Mouse (Mus musculus) midbrain, embryonic 15.5 days (tissue): ENCODE results near the gene Nr5a2. TPM values are rescaled to one million over a fixed set of nuclear protein-coding genes. Genes with fewer than 3 reads are reported as not detected.

ENCODE experiments used
- ATAC-seq: fragments of 200-750 bp; cut with Nextera tagmentation; replicated peaks from 2 replicates; pipeline ENCODE4 v1.8.0; 2017; ENCODE audit warnings: moderate TSS enrichment
- H3K27ac ChIP-seq: fragments of 300-500 bp; sonication (generic); 2 replicates; pipeline ENCODE4 v1.5.1; 2015; ENCODE audit warnings: mild to moderate bottlenecking, inconsistent platforms
- H3K27me3 ChIP-seq: fragments of 300-500 bp; sonication (generic); replicated peaks from 2 replicates; pipeline ENCODE4 v1.6.1; 2015; ENCODE audit warnings: inconsistent platforms
- H3K36me3 ChIP-seq: fragments of 300-500 bp; sonication (generic); replicated peaks from 2 replicates; pipeline ENCODE4 v1.6.1; 2015; ENCODE audit warnings: inconsistent platforms
- H3K4me1 ChIP-seq: fragments of 300-500 bp; sonication (generic); 2 replicates; pipeline ENCODE4 v1.6.1; 2015; ENCODE audit warnings: inconsistent platforms
- H3K4me2 ChIP-seq: fragments of 300-500 bp; sonication (generic); 2 replicates; pipeline ENCODE4 v1.6.1; 2015; ENCODE audit warnings: inconsistent platforms, mild to moderate bottlenecking, moderate library complexity
- H3K4me3 ChIP-seq: fragments of 300-500 bp; sonication (generic); 2 replicates; pipeline ENCODE4 v1.5.1; 2015; ENCODE audit warnings: mild to moderate bottlenecking, inconsistent platforms
- H3K9ac ChIP-seq: fragments of 300-500 bp; sonication (generic); 2 replicates; pipeline ENCODE4 v1.6.1; 2015; ENCODE audit warnings: mild to moderate bottlenecking, inconsistent platforms
- H3K9me3 ChIP-seq: fragments of 300-500 bp; sonication (generic); 2 replicates; pipeline ENCODE4 v1.6.1; 2016; ENCODE audit warnings: inconsistent platforms
- WGBS: fragments of 180-500 bp; shearing (Covaris S2); methylation state at CpG from one replicate; pipeline ENCODE4 v1.1.7; 2015; ENCODE audit warnings: mixed read lengths; 5-methylcytosine and 5-hydroxymethylcytosine counted together
- polyA plus RNA-seq: library from polyadenylated mRNA; unstranded; fragments of >200 nt; fragmentation: Nextera tagmentation; extraction: Ambion mirVana; gene quantifications from 2 replicates; pipeline ENCODE4 v1.2.1, GENCODE M21; 2015

Gene Nr5a2
- polyA plus RNA-seq: 1.1 and 1.5 TPM in 2 replicates

DNA sequence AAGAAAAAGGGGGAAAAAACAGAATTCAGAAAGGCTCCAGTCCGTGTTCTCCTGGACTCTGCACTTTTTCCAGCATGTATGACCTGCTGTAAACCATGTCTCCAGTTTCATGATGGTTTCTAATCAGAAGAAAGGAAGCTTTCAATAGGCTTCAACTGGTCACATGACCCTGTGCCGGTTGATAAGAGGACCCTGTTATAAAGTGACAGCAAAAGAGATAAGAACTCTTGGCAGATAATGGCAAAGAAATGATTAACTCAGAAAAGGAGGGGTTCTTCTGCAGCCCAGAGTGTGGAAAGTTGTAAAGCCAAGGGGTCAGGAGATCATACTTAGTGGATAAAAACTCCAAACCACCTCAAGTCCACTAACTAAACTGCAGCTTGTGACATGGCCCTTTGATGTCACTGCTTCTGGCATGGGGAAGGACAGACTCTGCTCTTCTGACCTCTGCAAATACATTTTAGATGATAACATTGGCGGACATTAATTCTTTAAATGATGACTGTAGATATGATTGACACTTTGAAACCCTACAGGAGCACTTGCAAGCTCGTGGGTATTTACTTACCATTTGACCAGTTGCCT, at the start of gene Nr5a2:
Nr5a2 (minus strand) TSS at position 21 of the 585 bp plus-strand sequence.
- Histone ChIP-seq H3K4me2 (no peak within 1 kb of the TSS), H3K4me1 (peaks cover 6% of the 10 kb centered on the region; the same call in 1 of the 2 replicates), H3K27me3 (peaks cover 20% of the 10 kb centered on the region), H3K9me3 (no peaks in the 10 kb centered on the region), H3K4me3 (no peak within 1 kb of the TSS), H3K36me3 (no peaks in the 10 kb centered on the region), H3K27ac (no peak within 1 kb of the TSS), H3K9ac (no peak within 1 kb of the TSS)
- 74% methylated on average over 4 of the region's 4 CpGs for WGBS
- ATAC-seq: no peak

DNA sequence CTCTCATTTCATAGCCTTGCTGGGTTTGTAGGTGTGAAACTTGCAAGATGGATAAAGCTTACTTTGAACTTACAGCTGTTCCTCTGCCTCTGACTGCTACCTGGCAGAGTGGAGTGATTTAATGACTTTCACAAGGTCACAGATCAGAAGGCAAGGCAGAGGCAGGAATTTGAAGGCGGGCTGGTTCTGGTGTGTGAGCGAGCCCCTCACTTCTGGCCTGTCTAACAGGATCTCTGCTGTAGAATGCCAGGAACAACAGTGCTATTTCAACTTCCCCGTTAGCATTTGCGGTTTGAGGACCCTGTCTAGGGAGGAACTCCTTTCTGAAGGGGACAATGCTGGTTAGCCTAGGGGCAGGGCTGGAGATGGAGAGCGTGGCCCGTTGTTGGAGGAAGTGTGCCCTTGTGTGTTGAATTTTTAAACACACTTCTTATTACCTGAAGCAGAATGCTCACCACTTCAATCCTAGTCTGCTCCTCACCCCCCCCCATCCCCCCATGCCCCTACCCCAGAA, 48.5 kb upstream of the Nr5a2 start:
- Histone ChIP-seq H3K4me1 (no peaks in the 10 kb centered on the region), H3K9ac (no peak overlapping the region), H3K36me3 (no peaks in the 10 kb centered on the region), H3K27ac (no peak overlapping the region), H3K4me3 (no peak overlapping the region), H3K9me3 (no peaks in the 10 kb centered on the region), H3K27me3 (no peaks in the 10 kb centered on the region), H3K4me2 (no peak overlapping the region)
- ATAC-seq: no peak
- 74% methylated on average over 6 of the region's 6 CpGs for WGBS

DNA sequence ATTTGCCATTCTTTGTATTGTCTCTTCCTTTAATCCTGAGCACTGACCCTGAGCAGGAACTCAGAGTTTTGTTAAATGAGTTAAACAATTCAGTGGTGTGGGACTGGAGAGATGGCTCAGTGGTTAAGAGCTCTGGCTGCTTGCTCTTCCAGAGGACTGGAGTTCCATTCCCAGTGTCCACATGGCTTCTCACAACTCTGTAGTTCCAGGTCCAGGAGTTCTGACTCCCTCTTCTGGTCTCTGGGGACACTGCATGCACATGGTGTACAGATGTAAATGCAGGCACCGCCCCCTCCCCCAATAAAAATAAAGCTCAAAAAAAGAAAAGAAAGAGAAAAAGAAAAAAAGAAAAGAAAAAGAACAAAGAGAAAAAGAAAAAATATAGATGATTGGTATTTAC, 43.6 kb upstream of the Nr5a2 start:
- Histone ChIP-seq H3K9ac (no peak overlapping the region), H3K4me1 (no peaks in the 10 kb centered on the region), H3K36me3 (no peaks in the 10 kb centered on the region), H3K4me3 (no peak overlapping the region), H3K27ac (no peak overlapping the region), H3K4me2 (no peak overlapping the region), H3K9me3 (no peaks in the 10 kb centered on the region), H3K27me3 (no peaks in the 10 kb centered on the region)
- no peak for ATAC-seq
- 89% methylated on average over 1 of the region's 1 CpGs for WGBS

DNA sequence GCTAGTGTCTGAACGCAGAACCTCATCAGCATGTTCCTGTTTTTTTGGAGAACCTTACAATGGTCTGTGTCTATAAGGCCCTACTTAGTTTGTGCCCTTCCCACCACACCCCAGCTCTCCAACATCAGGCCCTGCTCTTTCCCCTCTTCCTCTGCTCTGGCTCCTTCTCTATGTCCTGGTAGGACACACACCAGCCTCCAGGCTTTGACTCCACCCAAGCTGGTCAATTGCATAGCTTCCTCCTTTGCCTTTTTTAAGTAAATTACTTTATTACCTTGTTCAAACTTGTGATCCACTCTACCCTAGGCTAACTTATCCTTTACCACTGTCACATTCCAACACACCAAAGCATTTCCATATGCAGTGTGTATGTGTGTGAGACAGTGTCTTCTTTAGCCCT, 42.9 kb upstream of the Nr5a2 start:
- no peak overlapping the region for H3K27ac ChIP-seq
- no peak overlapping the region for H3K4me2 ChIP-seq
- no peak for ATAC-seq
- no peak overlapping the region for H3K9ac ChIP-seq
- no peaks in the 10 kb centered on the region for H3K9me3 ChIP-seq
- no peaks in the 10 kb centered on the region for H3K27me3 ChIP-seq
- no peaks in the 10 kb centered on the region for H3K4me1 ChIP-seq
- 96% methylated on average over 1 of the region's 1 CpGs for WGBS
- H3K4me3 ChIP-seq: no peak overlapping the region
- no peaks in the 10 kb centered on the region for H3K36me3 ChIP-seq

DNA sequence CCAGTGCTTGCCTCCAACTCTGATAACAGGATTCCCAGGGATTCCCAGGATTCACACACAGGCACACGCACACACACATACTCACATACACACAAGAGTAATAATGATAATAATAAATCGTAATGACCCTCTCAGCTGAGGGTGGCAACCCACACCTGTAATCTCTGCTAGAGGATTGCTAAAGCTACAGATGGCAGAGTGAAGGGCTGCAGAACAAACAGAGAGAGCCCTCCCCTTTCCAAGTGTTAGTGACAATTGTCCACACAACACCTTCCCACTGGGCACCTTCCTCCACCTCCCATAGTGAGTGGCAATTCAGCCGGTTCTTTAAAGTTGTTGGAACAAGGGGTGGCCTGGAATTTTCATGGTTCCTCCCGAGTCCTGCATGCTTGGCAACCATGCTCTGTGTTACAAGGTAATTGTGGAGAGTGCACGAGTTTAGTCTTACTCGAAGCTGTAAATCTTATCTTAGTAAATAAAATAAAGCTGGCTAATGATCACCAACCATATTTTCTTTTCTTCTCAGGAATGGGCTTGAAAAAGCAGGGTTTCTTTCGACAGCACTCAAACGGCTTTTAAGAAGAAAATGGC, 31.6 kb upstream of the Nr5a2 start:
- Histone ChIP-seq H3K27ac (no peak overlapping the region), H3K27me3 (no peaks in the 10 kb centered on the region), H3K4me3 (no peak overlapping the region), H3K9ac (no peak overlapping the region), H3K4me2 (no peak overlapping the region), H3K9me3 (no peaks in the 10 kb centered on the region), H3K36me3 (no peaks in the 10 kb centered on the region), H3K4me1 (no peaks in the 10 kb centered on the region)
- no peak for ATAC-seq
- WGBS: 84% methylated on average over 8 of the region's 8 CpGs

DNA sequence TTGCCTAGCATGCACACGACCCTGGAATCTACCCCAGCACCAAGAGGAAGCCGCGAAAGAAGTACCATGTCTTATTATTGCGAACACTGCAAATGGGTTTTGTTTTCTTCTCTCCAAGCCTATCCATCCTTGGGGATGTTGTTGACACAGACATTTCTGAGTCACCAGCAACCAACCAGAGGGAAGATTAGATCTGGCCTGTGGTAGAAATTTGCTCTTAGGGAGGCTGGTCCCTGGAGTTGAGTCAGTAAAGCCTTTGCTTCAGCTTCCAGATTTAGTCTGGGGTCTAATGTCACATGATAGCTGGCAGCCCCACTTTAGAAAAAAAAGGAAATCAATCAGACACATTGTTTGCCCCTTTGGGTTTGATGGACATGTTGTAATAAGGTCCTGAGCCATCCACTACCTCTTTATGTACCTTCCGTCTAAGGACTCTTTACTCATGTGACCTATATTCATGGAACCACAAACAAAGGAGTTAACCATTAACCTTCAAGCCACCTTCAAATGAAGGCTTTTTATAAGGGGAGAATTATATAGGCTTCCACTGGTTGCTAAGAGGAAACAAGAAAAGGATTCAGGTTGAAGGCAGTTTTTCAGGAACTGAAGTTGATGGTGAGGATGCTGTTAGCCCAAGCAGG, 20.1 kb upstream of the Nr5a2 start:
- no peaks in the 10 kb centered on the region for H3K36me3 ChIP-seq
- H3K27ac ChIP-seq: no peak overlapping the region
- H3K9me3 ChIP-seq: no peaks in the 10 kb centered on the region
- H3K27me3 ChIP-seq: no peaks in the 10 kb centered on the region
- WGBS: 83% methylated on average over 5 of the region's 5 CpGs
- H3K4me2 ChIP-seq: no peak overlapping the region
- H3K9ac ChIP-seq: no peak overlapping the region
- ATAC-seq: no peak
- no peak overlapping the region for H3K4me3 ChIP-seq
- H3K4me1 ChIP-seq: no peaks in the 10 kb centered on the region

DNA sequence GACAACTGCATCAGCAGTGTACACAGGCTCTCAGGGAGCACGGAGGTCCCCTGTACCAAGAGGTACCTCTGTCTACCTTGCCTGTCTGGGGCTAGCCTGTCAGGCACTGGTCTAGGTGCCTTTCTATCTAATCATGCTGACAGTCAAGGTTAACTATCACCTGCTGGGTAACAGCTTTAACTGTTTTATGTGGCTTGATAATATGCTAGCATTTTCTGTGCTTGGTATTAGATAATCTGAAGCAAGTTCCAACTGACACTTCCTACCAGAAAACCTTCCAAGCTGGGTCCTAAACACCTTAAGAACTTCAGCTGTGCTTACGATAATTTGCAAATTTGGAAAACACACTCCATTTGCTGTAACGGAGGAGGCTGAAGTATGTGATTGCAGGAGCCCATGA, 17.6 kb upstream of the Nr5a2 start:
- WGBS: 79% methylated on average over 3 of the region's 3 CpGs
- no peak for ATAC-seq
- no peaks in the 10 kb centered on the region for H3K36me3 ChIP-seq

DNA sequence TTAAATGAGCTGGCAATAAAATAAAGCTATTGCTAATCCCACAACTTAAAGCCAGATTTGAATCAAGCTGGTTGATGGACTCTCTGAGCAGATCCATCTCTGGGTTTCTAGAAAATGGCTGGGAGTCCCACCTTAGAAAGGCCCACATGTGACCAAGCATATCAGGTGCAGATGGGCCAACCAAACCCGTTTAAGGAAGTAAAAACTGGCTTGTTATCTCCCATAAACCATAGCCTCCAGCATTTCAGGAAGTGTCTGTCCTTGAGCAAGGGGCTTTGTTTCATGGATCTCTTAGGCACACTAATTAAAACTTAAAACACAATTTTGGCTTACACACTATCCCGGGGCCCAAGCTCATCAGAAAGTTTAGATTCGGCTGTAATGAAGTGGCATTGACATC, 13.8 kb upstream of the Nr5a2 start:
- Histone ChIP-seq H3K27me3 (no peaks in the 10 kb centered on the region), H3K4me3 (no peak overlapping the region), H3K36me3 (no peaks in the 10 kb centered on the region), H3K9me3 (no peaks in the 10 kb centered on the region), H3K27ac (no peak overlapping the region), H3K4me2 (no peak overlapping the region), H3K4me1 (no peaks in the 10 kb centered on the region), H3K9ac (no peak overlapping the region)
- 92% methylated on average over 3 of the region's 3 CpGs for WGBS
- no peak for ATAC-seq

More for the DNA sequence above, 17.6 kb upstream of the Nr5a2 start:
- H3K9ac ChIP-seq: no peak overlapping the region
- H3K4me2 ChIP-seq: no peak overlapping the region
- no peaks in the 10 kb centered on the region for H3K27me3 ChIP-seq
- no peaks in the 10 kb centered on the region for H3K9me3 ChIP-seq
- no peak overlapping the region for H3K27ac ChIP-seq
- no peaks in the 10 kb centered on the region for H3K4me1 ChIP-seq
- no peak overlapping the region for H3K4me3 ChIP-seq

DNA sequence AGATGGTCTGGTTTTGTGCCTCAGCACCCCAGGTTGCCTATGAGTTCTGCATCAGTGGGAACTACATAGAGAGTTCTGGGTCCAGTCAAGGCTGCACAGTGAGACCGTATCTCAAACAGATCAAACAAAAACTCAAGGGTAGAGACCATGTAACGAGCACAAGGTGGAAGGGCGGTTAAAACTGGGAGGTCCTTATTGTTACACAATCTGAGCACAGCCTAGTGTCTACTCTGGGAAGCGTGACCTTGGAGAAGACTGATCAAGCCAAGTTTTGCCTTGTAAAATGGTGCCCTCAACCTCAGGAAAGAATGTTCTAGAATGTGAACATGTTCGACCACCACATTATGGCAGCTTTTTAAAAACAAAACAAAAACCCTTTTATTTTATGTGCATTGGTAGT, 12.8 kb upstream of the Nr5a2 start:
- no peaks in the 10 kb centered on the region for H3K9me3 ChIP-seq
- H3K4me3 ChIP-seq: no peak overlapping the region
- H3K9ac ChIP-seq: no peak overlapping the region
- no peak for ATAC-seq
- no peak overlapping the region for H3K4me2 ChIP-seq
- H3K36me3 ChIP-seq: no peaks in the 10 kb centered on the region
- 90% methylated on average over 5 of the region's 5 CpGs for WGBS
- no peaks in the 10 kb centered on the region for H3K4me1 ChIP-seq
- H3K27me3 ChIP-seq: no peaks in the 10 kb centered on the region
- no peak overlapping the region for H3K27ac ChIP-seq

DNA sequence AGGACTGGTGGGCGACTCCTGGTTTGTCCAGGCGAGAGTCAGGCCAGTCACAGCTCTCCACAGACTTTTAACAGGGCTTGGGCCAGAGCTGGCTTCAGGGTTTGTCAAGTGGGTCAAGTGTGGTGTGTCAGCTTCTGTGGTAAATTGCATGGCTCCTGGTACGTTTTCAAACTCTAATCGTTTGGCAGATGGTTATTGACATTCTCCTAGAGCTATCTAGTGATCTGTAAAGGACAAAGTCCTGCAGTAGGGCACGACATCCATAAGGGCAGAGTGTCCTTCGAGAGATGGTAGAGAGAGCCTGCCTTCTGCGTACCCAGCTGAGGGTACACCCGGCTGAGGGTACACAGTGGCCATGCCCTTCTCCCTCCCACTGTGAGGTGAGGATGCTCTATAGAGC, 10.7 kb upstream of the Nr5a2 start:
- no peak overlapping the region for H3K4me3 ChIP-seq

DNA sequence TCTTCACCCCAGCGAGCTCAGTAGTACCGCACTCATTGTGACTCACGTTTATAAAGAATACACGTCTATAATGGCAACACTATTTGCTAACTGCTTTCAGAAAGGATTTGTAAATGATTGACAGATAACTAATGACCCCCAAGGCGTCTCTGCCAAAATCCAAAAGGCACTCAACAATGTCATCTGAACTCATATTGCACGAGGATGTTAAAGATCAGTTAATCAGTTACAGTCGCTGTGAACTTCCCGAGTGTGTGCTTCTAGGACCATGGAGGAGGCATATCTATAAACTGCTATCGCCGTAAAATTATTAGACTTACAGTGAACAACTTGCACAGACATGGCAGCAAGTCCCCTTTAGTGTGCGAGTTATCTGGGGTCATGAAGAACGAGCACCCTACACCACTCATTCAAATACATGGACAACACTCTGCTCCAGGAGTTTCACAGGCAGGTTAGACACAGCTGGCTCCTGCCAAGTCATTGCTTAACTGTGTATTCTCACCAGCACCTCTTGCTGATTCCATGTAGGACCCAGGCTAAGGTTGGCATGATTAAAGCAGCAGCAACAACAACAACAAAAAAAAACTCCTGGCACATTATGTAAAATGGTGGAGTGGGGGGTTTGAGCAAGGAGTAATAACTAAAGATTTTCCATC, 6.6 kb upstream of the Nr5a2 start:
- WGBS: 82% methylated on average over 12 of the region's 12 CpGs

More for the DNA sequence above, 10.7 kb upstream of the Nr5a2 start:
- no peak overlapping the region for H3K9ac ChIP-seq
- H3K36me3 ChIP-seq: no peaks in the 10 kb centered on the region
- H3K27ac ChIP-seq: no peak overlapping the region
- no peak overlapping the region for H3K4me2 ChIP-seq
- no peaks in the 10 kb centered on the region for H3K4me1 ChIP-seq
- 87% methylated on average over 8 of the region's 8 CpGs for WGBS
- H3K9me3 ChIP-seq: no peaks in the 10 kb centered on the region
- no peak for ATAC-seq
- H3K27me3 ChIP-seq: no peaks in the 10 kb centered on the region

DNA sequence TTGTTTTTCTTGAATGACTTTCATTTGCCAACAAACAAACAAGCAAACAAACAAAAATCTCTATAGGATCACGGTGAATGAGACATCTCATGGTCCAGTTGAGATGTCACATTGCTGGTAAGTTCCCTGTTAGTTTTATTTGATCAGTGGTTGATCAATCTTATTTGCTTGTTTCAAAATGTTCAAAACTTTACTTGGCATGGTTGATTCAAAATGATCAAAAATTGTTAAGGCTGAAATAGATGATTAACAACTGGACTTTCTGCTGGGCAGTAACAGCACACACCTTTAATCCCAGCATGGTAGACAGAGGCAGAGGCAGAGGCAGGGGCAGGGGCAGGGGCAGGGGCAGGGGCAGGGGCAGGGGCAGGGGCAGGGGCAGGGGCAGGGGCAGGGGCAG, 757 bp downstream of the Nr5a2 start:
- WGBS: 72% methylated on average over 1 of the region's 1 CpGs

More for the DNA sequence above, 6.6 kb upstream of the Nr5a2 start:
- no peak for ATAC-seq
- H3K27me3 ChIP-seq: no peaks in the 10 kb centered on the region
- H3K4me2 ChIP-seq: no peak overlapping the region
- no peak overlapping the region for H3K27ac ChIP-seq
- no peak overlapping the region for H3K9ac ChIP-seq
- H3K4me3 ChIP-seq: no peak overlapping the region
- no peaks in the 10 kb centered on the region for H3K9me3 ChIP-seq
- no peaks in the 10 kb centered on the region for H3K4me1 ChIP-seq
- no peaks in the 10 kb centered on the region for H3K36me3 ChIP-seq

More for the DNA sequence above, 757 bp downstream of the Nr5a2 start:
- Histone ChIP-seq H3K4me1 (peaks cover 6% of the 10 kb centered on the region; the same call in 1 of the 2 replicates), H3K36me3 (no peaks in the 10 kb centered on the region), H3K9me3 (no peaks in the 10 kb centered on the region), H3K4me2 (no peak overlapping the region), H3K27me3 (peaks cover 30% of the 10 kb centered on the region), H3K4me3 (no peak overlapping the region), H3K27ac (no peak overlapping the region), H3K9ac (no peak overlapping the region)
- ATAC-seq: no peak
